Mouse (Mus musculus) CH12.LX (cell line): ENCODE data around the gene Slc12a7. TPM values are rescaled to one million over a fixed set of nuclear protein-coding genes. Genes with fewer than 3 reads are reported as not detected.

Experiments
- DNase-seq: peaks from one replicate; pipeline ENCODE4 v3.0.0-alpha.2; 2013; ENCODE audit errors: extremely low read depth
- H3K27ac ChIP-seq: 2 replicates; pipeline ENCODE4 v1.5.1; 2012; ENCODE audit warnings: low read depth, mild to moderate bottlenecking, control low read depth, moderate library complexity; ENCODE audit not compliant: insufficient read depth
- H3K27me3 ChIP-seq: replicated peaks from 2 replicates; pipeline ENCODE3; 2012; ENCODE audit warnings: inconsistent platforms
- H3K36me3 ChIP-seq, 2 experiments: replicated peaks in 1 of 2; 2 replicates each; pipeline versions ENCODE3 to v1.6.1; 2012; ENCODE audit warnings: inconsistent platforms in 1 of 2, low read length in 1 of 2, mild to moderate bottlenecking in 1 of 2, mixed read lengths in 1 of 2, moderate library complexity in 1 of 2; ENCODE audit not compliant: control insufficient read depth in 1 of 2, insufficient read depth in 1 of 2
- H3K4me1 ChIP-seq, 2 experiments: 2 replicates each; pipeline ENCODE4 v1.6.1; 2012; ENCODE audit warnings: inconsistent platforms in 1 of 2, moderate library complexity in 1 of 2; ENCODE audit not compliant: insufficient read depth in 2 of 2, control insufficient read depth in 1 of 2
- H3K4me2 ChIP-seq: 2 replicates; pipeline ENCODE4 v1.6.1; 2012; ENCODE audit warnings: low read depth, mild to moderate bottlenecking, control low read depth; ENCODE audit not compliant: poor library complexity, insufficient read depth, severe bottlenecking
- H3K4me3 ChIP-seq, 3 experiments: fragments of 150-350 bp in 1 of 3; sonication (generic) in 1 of 3; replicated peaks in 1 of 3; 2 replicates each; pipeline versions ENCODE3 to v1.5.1; 2011 to 2012; ENCODE audit warnings: low read depth in 2 of 3, low read length in 2 of 3, mild to moderate bottlenecking in 2 of 3, moderate library complexity in 2 of 3, control low read depth in 1 of 3, improper control_type of control experiment in 1 of 3, inconsistent platforms in 1 of 3, mixed read lengths in 1 of 3; ENCODE audit not compliant: poor library complexity in 1 of 3
- H3K79me2 ChIP-seq: replicated peaks from 2 replicates; pipeline ENCODE4 v1.6.1; 2012; ENCODE audit warnings: mild to moderate bottlenecking, moderate library complexity; ENCODE audit not compliant: control insufficient read depth, poor library complexity, insufficient read depth, severe bottlenecking; ENCODE audit errors: extremely low read depth
- H3K9ac ChIP-seq: 2 replicates; pipeline ENCODE4 v1.6.1; 2012; ENCODE audit warnings: low read depth, mild to moderate bottlenecking, control low read depth, moderate library complexity; ENCODE audit not compliant: insufficient read depth
- H3K9me3 ChIP-seq: replicated peaks from 2 replicates; pipeline ENCODE3; 2012; ENCODE audit warnings: low read length, inconsistent platforms, mixed read lengths
- BHLHE40 ChIP-seq: IDR thresholded peaks from 2 replicates; pipeline ENCODE4 v1.6.1; 2011; ENCODE audit warnings: mild to moderate bottlenecking, low read depth, low read length, improper control_type of control experiment
- CHD1 ChIP-seq: IDR thresholded peaks from 2 replicates; pipeline ENCODE4 v1.6.1; 2012; ENCODE audit warnings: low read depth, low read length, improper control_type of control experiment, inconsistent platforms
- CTCF ChIP-seq, 2 experiments: IDR thresholded peaks in 1 of 2; conservative IDR thresholded peaks in 1 of 2; 2 replicates each; pipeline ENCODE4 v1.5.1; 2011 to 2012; ENCODE audit warnings: low read depth in 2 of 2, low read length in 2 of 2, improper control_type of control experiment in 1 of 2, inconsistent platforms in 1 of 2, mild to moderate bottlenecking in 1 of 2, moderate library complexity in 1 of 2
- E2F4 ChIP-seq: IDR thresholded peaks from 2 replicates; pipeline ENCODE4 v1.6.1; 2011; ENCODE audit warnings: low read depth, low read length, improper control_type of control experiment; ENCODE audit not compliant: insufficient replicate concordance
- EP300 ChIP-seq: IDR thresholded peaks from 2 replicates; pipeline ENCODE4 v1.6.1; 2011; ENCODE audit warnings: low read length, improper control_type of control experiment
- ETS1 ChIP-seq: conservative IDR thresholded peaks from 2 replicates; pipeline ENCODE4 v1.6.1; 2012; ENCODE audit warnings: low read depth, mild to moderate bottlenecking, inconsistent platforms, low read length, improper control_type of control experiment, moderate library complexity
- GABPA ChIP-seq: IDR thresholded peaks from 2 replicates; pipeline ENCODE4 v1.6.1; 2012; ENCODE audit warnings: low read depth, low read length, improper control_type of control experiment, inconsistent platforms; ENCODE audit not compliant: insufficient replicate concordance
- HCFC1 ChIP-seq: IDR thresholded peaks from 2 replicates; pipeline ENCODE4 v1.6.1; 2012; ENCODE audit warnings: low read depth, mild to moderate bottlenecking, inconsistent platforms, low read length, improper control_type of control experiment
- JUN ChIP-seq: IDR thresholded peaks from 2 replicates; pipeline ENCODE4 v1.6.1; 2011; ENCODE audit warnings: low read depth, mild to moderate bottlenecking, low read length, improper control_type of control experiment, moderate library complexity; ENCODE audit not compliant: insufficient read depth
- JUND ChIP-seq: conservative IDR thresholded peaks from 2 replicates; pipeline ENCODE4 v1.6.1; 2011; ENCODE audit warnings: low read depth, low read length, improper control_type of control experiment
- KAT2A ChIP-seq: IDR thresholded peaks from 2 replicates; pipeline ENCODE4 v1.6.1; 2012; ENCODE audit warnings: low read length, improper control_type of control experiment, inconsistent platforms; ENCODE audit not compliant: insufficient replicate concordance
- MAFK ChIP-seq: IDR thresholded peaks from 2 replicates; pipeline ENCODE4 v1.6.1; 2011; ENCODE audit warnings: low read length, improper control_type of control experiment; ENCODE audit not compliant: insufficient replicate concordance
- MAX ChIP-seq: IDR thresholded peaks from 2 replicates; pipeline ENCODE4 v1.6.1; 2011; ENCODE audit warnings: low read length, improper control_type of control experiment
- MYC ChIP-seq: IDR thresholded peaks from 2 replicates; pipeline ENCODE4 v1.6.1; 2011; ENCODE audit warnings: low read depth, mild to moderate bottlenecking, improper control_type of control experiment, low read length
- NELFE ChIP-seq: IDR thresholded peaks from 2 replicates; pipeline ENCODE4 v1.6.1; 2011; ENCODE audit warnings: low read depth, low read length, improper control_type of control experiment
- POLR2A ChIP-seq: IDR thresholded peaks from 2 replicates; pipeline ENCODE4 v1.6.1; 2011; ENCODE audit warnings: low read depth, mild to moderate bottlenecking, improper control_type of control experiment, low read length
- RAD21 ChIP-seq: IDR thresholded peaks from 2 replicates; pipeline ENCODE4 v1.6.1; 2011; ENCODE audit warnings: low read depth, mild to moderate bottlenecking, low read length, improper control_type of control experiment, moderate library complexity
- RCOR1 ChIP-seq: conservative IDR thresholded peaks from 2 replicates; pipeline ENCODE4 v1.6.1; 2012; ENCODE audit warnings: low read depth, mild to moderate bottlenecking, inconsistent platforms, low read length, improper control_type of control experiment
- SIN3A ChIP-seq: IDR thresholded peaks from 2 replicates; pipeline ENCODE4 v1.6.1; 2012; ENCODE audit warnings: low read length, improper control_type of control experiment, inconsistent platforms
- TBP ChIP-seq: conservative IDR thresholded peaks from 2 replicates; pipeline ENCODE4 v1.6.1; 2011; ENCODE audit warnings: low read depth, low read length, improper control_type of control experiment
- TCF12 ChIP-seq: IDR thresholded peaks from 2 replicates; pipeline ENCODE4 v1.6.1; 2014; ENCODE audit warnings: low read depth, mild to moderate bottlenecking, inconsistent platforms, low read length, improper control_type of control experiment
- UBTF ChIP-seq: IDR thresholded peaks from 2 replicates; pipeline ENCODE4 v1.6.1; 2012; ENCODE audit warnings: low read depth, mild to moderate bottlenecking, inconsistent platforms, low read length, improper control_type of control experiment, moderate library complexity
- USF1 ChIP-seq: IDR thresholded peaks from 2 replicates; pipeline ENCODE4 v1.6.1; 2014; ENCODE audit warnings: low read depth, mild to moderate bottlenecking, inconsistent platforms, low read length, improper control_type of control experiment
- ZC3H11A ChIP-seq: IDR thresholded peaks from 2 replicates; pipeline ENCODE4 v1.6.1; 2012; ENCODE audit warnings: low read depth, mild to moderate bottlenecking, inconsistent platforms, low read length, improper control_type of control experiment
- ZKSCAN1 ChIP-seq: IDR thresholded peaks from 2 replicates; pipeline ENCODE4 v1.6.1; 2012; ENCODE audit warnings: low read depth, inconsistent platforms, low read length, improper control_type of control experiment, borderline replicate concordance
- ZMIZ1 ChIP-seq: IDR thresholded peaks from 2 replicates; pipeline ENCODE4 v1.6.1; 2012; ENCODE audit warnings: low read depth, mild to moderate bottlenecking, inconsistent platforms, low read length, improper control_type of control experiment
- dilution Hi-C: fragments of 300-500 bp; cut with MboI; formaldehyde crosslinking; loops from 2 replicates; pipeline ENCODE4 v1.14.3; 2020; ENCODE audit warnings: low sequenced_read_pairs; ENCODE audit not compliant: extremely low pct_unique_long_range_greater_than_20kb, extremely low pct_ligation_motif_present
- in situ Hi-C: fragments of 300-500 bp; cut with MboI; formaldehyde crosslinking; loops from 3 replicates; pipeline ENCODE4 v1.14.3; 2019; ENCODE audit warnings: low sequenced_read_pairs, low pct_ligation_motif_present, low pct_unique_long_range_greater_than_20kb, mixed read lengths
- polyA plus RNA-seq: library from polyadenylated mRNA; unstranded; fragments of >175 nt; gene quantifications from 2 replicates; pipeline ENCODE4 v1.2.1, GENCODE M21; 2012; ENCODE audit warnings: low read depth; ENCODE audit not compliant: insufficient read length
- total RNA-seq, 2 experiments: library from RNA; depleted of rRNA; stranded (reverse); fragments of 300-350 nt in 1 of 2; fragments of >200 nt in 1 of 2; gene quantifications; 2 replicates each; pipeline ENCODE4 v1.2.3; 2012 to 2014

The Slc12a7 gene
- total and polyA plus RNA-seq, 3 experiments = 1.0 to 5.8 (median 2.5) TPM

GRCm38 (mm10) chr13:73732235-73732634 is 659 bp upstream of the Slc12a7 start:
- peaks cover 4% of the 10 kb centered on the region for H3K27me3 ChIP-seq
- dilution Hi-C loops (no loop called here), in situ Hi-C loops (no loop called here)
- no peaks in the 10 kb centered on the region for H3K4me1 ChIP-seq
- no peak overlapping the region for H3K9ac ChIP-seq
- H3K27ac ChIP-seq = no peak overlapping the region
- no peaks in the 10 kb centered on the region for H3K79me2 ChIP-seq
- DNase-seq = no peak
- no peaks in the 10 kb centered on the region for H3K36me3 ChIP-seq
- no peak overlapping the region for H3K4me2 ChIP-seq
- TF ChIP-seq UBTF (no peak), JUND (no peak), TBP (no peak), RCOR1 (no peak), ZMIZ1 (no peak), SIN3A (no peak)
- no peak overlapping the region for H3K4me3 ChIP-seq
- no peaks in the 10 kb centered on the region for H3K9me3 ChIP-seq

GRCm38 (mm10) chr13:73734379-73734778 is 1.5 kb downstream of the Slc12a7 start:
- Histone ChIP-seq H3K27me3 (peaks cover 3% of the 10 kb centered on the region), H3K27ac (no peak overlapping the region), H3K36me3 (no peaks in the 10 kb centered on the region), H3K4me2 (no peak overlapping the region), H3K4me1 (no peaks in the 10 kb centered on the region), H3K4me3 (no peak overlapping the region), H3K9ac (no peak overlapping the region), H3K79me2 (no peaks in the 10 kb centered on the region), H3K9me3 (no peaks in the 10 kb centered on the region)
- no peak for TF ChIP-seq HCFC1
- no peak for TF ChIP-seq NELFE
- TF ChIP-seq ZKSCAN1 = no peak
- TF ChIP-seq RAD21 = no peak
- TF ChIP-seq TCF12 = no peak
- TF ChIP-seq MAX = no peak
- TF ChIP-seq CTCF (conservative IDR thresholded peaks at IDR 0.05 in 1 of 2, IDR thresholded peaks at IDR 0.05 in 1 of 2; ENCODE audit: low read depth in 2 of 2, low read length in 2 of 2) = no peak
- no peak for TF ChIP-seq EP300
- no peak for TF ChIP-seq GABPA
- TF ChIP-seq ZMIZ1 = no peak
- TF ChIP-seq E2F4 = no peak
- no peak for TF ChIP-seq UBTF
- no peak for DNase-seq
- in situ Hi-C loops (no loop called here), dilution Hi-C loops (no loop called here)

GRCm38 (mm10) chr13:73735270-73735669 is 2.4 kb downstream of the Slc12a7 start:
- Histone ChIP-seq H3K4me3 (no peak overlapping the region), H3K79me2 (no peaks in the 10 kb centered on the region), H3K4me1 (no peaks in the 10 kb centered on the region), H3K9me3 (no peaks in the 10 kb centered on the region), H3K4me2 (no peak overlapping the region), H3K9ac (no peak overlapping the region), H3K27me3 (no peaks in the 10 kb centered on the region), H3K36me3 (no peaks in the 10 kb centered on the region), H3K27ac (no peak overlapping the region)
- no peak for DNase-seq
- in situ Hi-C loops = no loop called here
- TF ChIP-seq MAFK (no peak), GABPA (no peak), BHLHE40 (no peak), ZMIZ1 (no peak), POLR2A (no peak), ETS1 (no peak), ZC3H11A (no peak), JUN (no peak), USF1 (no peak), TCF12 (no peak), KAT2A (no peak), MYC (no peak), JUND (no peak), EP300 (no peak), CHD1 (no peak), NELFE (no peak), E2F4 (no peak), ZKSCAN1 (no peak)
- dilution Hi-C loops = no loop called here
